Mouse (Mus musculus) lung, postnatal 0 days (tissue): ENCODE data around the gene Eps8. TPM values are rescaled to one million over a fixed set of nuclear protein-coding genes. Genes with fewer than 3 reads are reported as not detected.

ENCODE experiments used
- ATAC-seq: fragments of 200-750 bp; cut with Nextera tagmentation; 2 replicates; pipeline ENCODE4 v1.8.0; 2017; ENCODE audit warnings: moderate library complexity
- DNase-seq: peaks from one replicate; pipeline ENCODE4 v3.0.0-alpha.2; 2016; ENCODE audit warnings: low spot score
- H3K27ac ChIP-seq: fragments of 300-500 bp; sonication (generic); 2 replicates; pipeline ENCODE4 v1.5.1; 2014; ENCODE audit warnings: antibody characterized with exemption, mild to moderate bottlenecking, low read length, mixed read lengths
- H3K27me3 ChIP-seq: fragments of 300-500 bp; sonication (generic); replicated peaks from 2 replicates; pipeline ENCODE4 v1.6.1; 2014; ENCODE audit warnings: low read length, mixed read lengths; ENCODE audit not compliant: insufficient read depth
- H3K36me3 ChIP-seq: fragments of 300-500 bp; sonication (generic); 2 replicates; pipeline ENCODE4 v1.6.1; 2014; ENCODE audit warnings: low read length, mixed read lengths; ENCODE audit not compliant: insufficient read depth
- H3K4me1 ChIP-seq: fragments of 300-500 bp; sonication (generic); 2 replicates; pipeline ENCODE4 v1.6.1; 2014; ENCODE audit warnings: antibody characterized with exemption, low read depth, low read length, mixed read lengths; ENCODE audit not compliant: insufficient read depth
- H3K4me2 ChIP-seq: fragments of 300-500 bp; sonication (generic); replicated peaks from 2 replicates; pipeline ENCODE4 v1.6.1; 2014; ENCODE audit warnings: low read depth, mild to moderate bottlenecking, low read length, moderate library complexity, mixed read lengths
- H3K4me3 ChIP-seq: fragments of 300-500 bp; sonication (generic); 2 replicates; pipeline ENCODE4 v1.5.1; 2014; ENCODE audit warnings: low read depth, low read length
- H3K9ac ChIP-seq: fragments of 300-500 bp; sonication (generic); replicated peaks from 2 replicates; pipeline ENCODE4 v1.6.1; 2014; ENCODE audit warnings: low read depth, mild to moderate bottlenecking
- H3K9me3 ChIP-seq: fragments of 300-500 bp; sonication (generic); 2 replicates; pipeline ENCODE4 v1.6.1; 2016; ENCODE audit warnings: low read length, mixed read lengths
- CTCF ChIP-seq: IDR thresholded peaks from 2 replicates; pipeline ENCODE4 v1.5.1; 2016; ENCODE audit warnings: antibody characterized with exemption, mild to moderate bottlenecking
- EP300 ChIP-seq: IDR thresholded peaks from 2 replicates; pipeline ENCODE4 v1.6.1; 2016; ENCODE audit warnings: antibody characterized with exemption, mild to moderate bottlenecking, control low read depth
- WGBS: fragments of 180-500 bp; shearing (Covaris S2); extraction: QIAGEN DNeasy Blood & Tissue Kit; methylation state at CpG from one replicate; pipeline ENCODE4 v1.1.7; 2014; 5-methylcytosine and 5-hydroxymethylcytosine counted together
- polyA plus RNA-seq: library from polyadenylated mRNA; unstranded; fragments of >200 nt; fragmentation: Nextera tagmentation; extraction: Ambion mirVana; gene quantifications from 2 replicates; pipeline ENCODE4 v1.2.1, GENCODE M21; 2015

Gene Eps8
- polyA plus RNA-seq, 1 experiment from 2014 or later, result 27.8 TPM

DNA sequence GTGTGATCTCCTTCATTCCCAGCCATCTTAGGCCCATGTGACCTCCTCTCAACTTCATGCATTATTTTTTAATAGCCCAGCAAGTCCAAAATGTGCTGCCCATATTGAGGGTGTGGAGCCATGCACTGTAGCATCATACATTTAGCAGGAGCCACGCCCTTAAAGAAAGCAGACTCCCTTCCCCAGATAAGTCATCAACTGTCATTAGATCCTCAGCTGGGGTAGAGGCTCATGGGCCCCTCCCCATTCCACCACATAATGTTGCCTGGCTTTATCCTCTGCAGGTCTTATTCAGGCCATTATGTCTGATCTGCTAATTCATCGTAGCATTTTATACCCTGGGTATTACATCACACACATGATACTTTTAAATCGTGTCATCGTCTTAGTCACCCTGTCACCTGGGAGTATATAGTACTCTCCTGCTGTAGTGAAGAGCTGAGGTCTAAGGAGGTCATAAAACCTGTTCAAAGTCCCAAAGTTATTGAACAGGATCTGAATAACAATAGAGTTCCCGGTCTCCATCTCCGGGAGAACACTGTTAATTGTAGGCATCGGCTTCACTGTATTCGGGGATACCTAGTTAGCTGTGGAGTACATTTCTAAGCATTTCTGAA is 57.1 kb downstream of the Eps8 start:
- DNase-seq (no peak), ATAC-seq (no peak)
- no peak overlapping the region for H3K27ac ChIP-seq
- H3K4me2 ChIP-seq, result no peak overlapping the region
- no peak overlapping the region for H3K9ac ChIP-seq
- no peaks in the 10 kb centered on the region for H3K27me3 ChIP-seq
- H3K4me1 ChIP-seq, result no peaks in the 10 kb centered on the region
- WGBS, result 90% methylated on average over 8 of the region's 8 CpGs
- H3K36me3 ChIP-seq, result no peaks in the 10 kb centered on the region
- no peak overlapping the region for H3K4me3 ChIP-seq
- no peak for TF ChIP-seq CTCF
- no peaks in the 10 kb centered on the region for H3K9me3 ChIP-seq

DNA sequence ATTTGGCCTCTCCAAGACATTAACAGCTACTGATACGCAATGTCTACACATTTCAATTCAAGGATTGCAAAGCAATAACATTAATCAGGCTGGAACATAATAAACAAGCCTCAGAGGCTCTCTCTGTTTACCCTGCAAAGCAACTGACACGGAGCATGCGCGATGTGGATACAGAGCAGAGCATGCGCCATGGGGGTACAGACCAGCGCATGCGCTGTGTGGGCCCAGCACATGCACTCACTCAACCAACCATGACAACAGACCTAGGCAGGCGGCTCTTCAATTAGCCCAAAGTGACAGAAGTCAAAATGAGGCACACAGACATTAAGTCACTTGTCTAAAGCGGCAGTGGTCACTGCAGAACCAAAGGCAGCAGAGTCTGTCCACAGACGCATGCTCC is 62.1 kb downstream of the Eps8 start:
- H3K4me2 ChIP-seq, result no peak overlapping the region
- H3K4me3 ChIP-seq, result no peak overlapping the region
- no peaks in the 10 kb centered on the region for H3K36me3 ChIP-seq
- H3K27me3 ChIP-seq, result no peaks in the 10 kb centered on the region
- DNase-seq, result no peak
- no peaks in the 10 kb centered on the region for H3K4me1 ChIP-seq
- TF ChIP-seq CTCF (no peak), EP300 (no peak)
- no peak overlapping the region for H3K9ac ChIP-seq
- no peak for ATAC-seq
- H3K9me3 ChIP-seq, result no peaks in the 10 kb centered on the region
- 83% methylated on average over 10 of the region's 10 CpGs for WGBS
- no peak overlapping the region for H3K27ac ChIP-seq

DNA sequence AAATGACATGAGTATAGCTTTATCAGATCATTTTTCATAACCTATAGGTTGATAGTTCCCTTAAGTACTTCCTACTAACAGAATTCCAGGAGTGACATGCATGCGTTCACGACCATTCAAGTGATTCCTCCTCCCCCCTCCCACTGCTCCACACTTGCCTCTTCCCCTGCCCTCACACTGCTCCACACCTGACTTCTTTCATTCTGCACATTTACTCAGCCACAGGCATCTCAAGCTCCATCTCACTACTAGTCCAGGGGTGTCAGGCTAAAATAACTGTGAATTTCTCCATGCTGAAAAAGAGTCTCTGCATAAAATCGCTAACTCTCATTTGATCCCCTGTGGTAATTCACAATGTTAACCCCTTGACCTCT is 65.4 kb downstream of the Eps8 start:
- TF ChIP-seq EP300 (no peak), CTCF (no peak)
- Histone ChIP-seq H3K4me2 (no peak overlapping the region), H3K27ac (no peak overlapping the region), H3K27me3 (no peaks in the 10 kb centered on the region), H3K9ac (no peak overlapping the region), H3K36me3 (no peaks in the 10 kb centered on the region), H3K4me3 (no peak overlapping the region), H3K9me3 (no peaks in the 10 kb centered on the region), H3K4me1 (no peaks in the 10 kb centered on the region)
- ATAC-seq (no peak), DNase-seq (no peak)
- WGBS, result 60% methylated on average over 3 of the region's 3 CpGs

DNA sequence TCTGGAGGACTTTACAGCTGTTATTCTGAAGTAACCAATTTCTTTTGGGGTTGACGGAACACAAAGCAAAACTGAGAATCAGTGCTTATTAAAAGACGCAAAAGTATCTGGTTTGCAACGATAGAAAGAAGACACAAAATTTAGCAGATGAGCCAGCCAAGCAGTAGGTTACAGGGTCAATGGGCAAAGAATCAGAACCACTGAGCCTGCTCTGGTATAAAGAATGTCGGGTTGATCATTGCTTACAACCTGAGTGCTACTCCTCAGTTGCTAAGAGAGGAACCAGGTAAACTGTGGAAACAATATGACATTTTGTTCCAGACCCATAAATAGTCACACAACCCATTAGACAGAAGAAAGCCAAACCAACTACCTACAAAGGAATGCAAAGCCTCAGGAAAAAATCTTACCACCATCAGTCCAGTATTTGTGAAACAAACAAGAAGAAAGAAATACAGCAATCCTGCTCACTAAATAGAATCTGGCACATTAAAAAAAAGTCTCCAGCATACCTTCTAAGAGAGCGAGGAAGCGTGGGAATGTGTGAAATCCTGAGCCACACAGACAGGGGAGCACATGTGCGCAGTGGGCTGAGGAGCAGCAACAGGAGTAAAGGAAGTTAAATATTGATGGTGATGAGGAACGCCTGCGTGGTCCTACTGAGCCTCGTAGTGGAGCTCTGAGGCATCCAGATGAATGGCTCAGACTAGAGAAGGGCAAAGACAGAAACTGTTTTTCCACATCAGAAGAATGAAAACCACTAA is 66.0 kb downstream of the Eps8 start:
- 76% methylated on average over 10 of the region's 10 CpGs for WGBS
- no peaks in the 10 kb centered on the region for H3K4me1 ChIP-seq
- ATAC-seq, result no peak
- no peak for DNase-seq
- H3K4me2 ChIP-seq, result no peak overlapping the region
- H3K27ac ChIP-seq, result no peak overlapping the region
- no peaks in the 10 kb centered on the region for H3K9me3 ChIP-seq
- H3K36me3 ChIP-seq, result no peaks in the 10 kb centered on the region
- TF ChIP-seq EP300 (no peak), CTCF (no peak)
- no peak overlapping the region for H3K9ac ChIP-seq
- no peak overlapping the region for H3K4me3 ChIP-seq
- H3K27me3 ChIP-seq, result no peaks in the 10 kb centered on the region

DNA sequence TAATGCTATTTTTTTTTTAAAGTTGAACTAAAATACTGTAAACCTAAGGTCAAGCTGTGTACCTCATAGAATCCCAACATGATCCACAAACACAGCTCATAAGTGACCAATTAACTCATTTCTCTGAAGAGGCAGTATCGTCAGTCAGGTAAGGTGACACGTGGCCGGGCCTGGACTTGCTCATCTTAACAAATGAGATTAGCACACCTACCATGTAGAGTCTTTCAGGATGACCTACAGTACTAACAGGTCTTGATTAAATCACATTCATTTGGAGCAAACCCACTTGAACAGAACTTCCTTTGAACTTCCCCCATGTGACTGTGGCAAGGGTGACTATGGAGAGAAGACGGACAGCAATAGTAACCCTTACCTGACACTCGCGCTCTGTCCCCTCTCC is 66.8 kb downstream of the Eps8 start:
- WGBS, result 51% methylated on average over 6 of the region's 6 CpGs
- ATAC-seq (no peak), DNase-seq (no peak)
- Histone ChIP-seq H3K27ac (no peak overlapping the region), H3K4me2 (no peak overlapping the region), H3K36me3 (no peaks in the 10 kb centered on the region), H3K9me3 (no peaks in the 10 kb centered on the region), H3K27me3 (no peaks in the 10 kb centered on the region), H3K9ac (no peak overlapping the region), H3K4me3 (no peak overlapping the region), H3K4me1 (no peaks in the 10 kb centered on the region)
- TF ChIP-seq EP300 (no peak), CTCF (no peak)

DNA sequence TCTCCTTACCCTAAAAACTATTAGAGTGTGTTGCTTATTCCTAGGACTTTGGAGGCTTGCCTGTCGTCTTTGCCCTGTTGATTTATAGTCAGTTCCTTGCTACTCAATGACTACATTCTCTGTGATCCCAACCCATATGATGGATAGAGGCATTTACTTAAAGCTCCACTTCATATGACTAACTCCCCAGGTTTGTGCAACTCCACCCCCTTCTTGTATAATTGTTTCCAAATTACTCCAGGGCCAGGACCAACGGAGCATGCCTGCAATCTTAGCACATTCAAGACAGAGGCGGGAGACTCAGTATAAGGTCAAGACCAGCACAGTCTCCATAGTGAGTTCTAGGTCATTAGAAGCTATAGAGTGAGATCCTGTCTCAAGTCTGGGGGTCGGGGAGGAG is 69.4 kb downstream of the Eps8 start:
- Histone ChIP-seq H3K4me1 (no peaks in the 10 kb centered on the region), H3K9me3 (no peaks in the 10 kb centered on the region), H3K27me3 (no peaks in the 10 kb centered on the region), H3K4me2 (no peak overlapping the region), H3K27ac (no peak overlapping the region), H3K9ac (no peak overlapping the region), H3K36me3 (no peaks in the 10 kb centered on the region), H3K4me3 (no peak overlapping the region)
- DNase-seq (peak; percentile 25), ATAC-seq (peak; percentile 40; the same call in 1 of the 2 replicates)
- TF ChIP-seq CTCF, result no peak
- no peak for TF ChIP-seq EP300
- 51% methylated on average over 4 of the region's 4 CpGs for WGBS
